Mouse (Mus musculus): Measurements from ENCODE around the gene Mthfd2. TPM values are rescaled to one million over a fixed set of nuclear protein-coding genes. Genes with fewer than 3 reads are reported as not detected.
A peak's percentile ranks its signal among the peaks of the same experiment; 100 is the strongest.

Gene Mthfd2
- polyA plus RNA-seq, 1 experiment: 138 TPM

DNA sequence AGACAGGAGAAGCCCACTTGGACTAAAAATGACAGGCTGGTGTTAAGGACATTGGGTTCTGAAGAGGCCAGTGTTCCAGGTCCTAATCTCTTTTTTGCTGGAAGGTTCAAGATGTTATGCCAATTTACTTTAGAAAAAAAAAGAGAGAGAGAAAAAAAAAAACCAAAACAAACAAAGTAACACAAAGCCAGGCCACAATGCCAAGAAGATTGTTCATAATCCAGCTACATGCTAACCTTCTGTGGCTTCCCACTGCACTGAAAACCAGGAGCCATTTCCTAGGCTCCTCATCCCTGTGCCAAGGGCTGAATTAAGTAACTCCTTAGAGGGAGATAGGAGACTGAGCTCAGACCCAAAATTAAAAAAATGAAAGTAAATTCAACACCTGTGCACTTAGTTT is 10.4 kb downstream of the Mthfd2 start:
- no peaks in the 10 kb centered on the region for H3K4me1 ChIP-seq (ENCODE audit: control insufficient read depth, insufficient read depth, low read length)
- peak overlapping the region; percentile 76; the same call in 1 of the 2 replicates for H3K4me3 ChIP-seq (ENCODE audit: insufficient read depth, low read length)
- H3K27ac ChIP-seq (ENCODE audit: insufficient read depth, low read length): no peak overlapping the region
- TF ChIP-seq POLR2A (IDR thresholded peaks at IDR 0.05; ENCODE audit: low read depth, low read length) (no peak), CTCF (IDR thresholded peaks at IDR 0.05; ENCODE audit: borderline replicate concordance, insufficient read depth, low read length) (no peak)

- H3K4me1 ChIP-seq (ENCODE audit: control insufficient read depth, insufficient read depth, low read length): no peaks in the 10 kb centered on the region
- TF ChIP-seq POLR2A (IDR thresholded peaks at IDR 0.05; ENCODE audit: low read depth, low read length): no peak
- H3K4me3 ChIP-seq (ENCODE audit: insufficient read depth, low read length): no peak overlapping the region
- H3K27ac ChIP-seq (ENCODE audit: insufficient read depth, low read length): no peak overlapping the region
Observed at GRCm38 (mm10) chr6:83312514-83312913, 13.2 kb downstream of the Mthfd2 start.

DNA sequence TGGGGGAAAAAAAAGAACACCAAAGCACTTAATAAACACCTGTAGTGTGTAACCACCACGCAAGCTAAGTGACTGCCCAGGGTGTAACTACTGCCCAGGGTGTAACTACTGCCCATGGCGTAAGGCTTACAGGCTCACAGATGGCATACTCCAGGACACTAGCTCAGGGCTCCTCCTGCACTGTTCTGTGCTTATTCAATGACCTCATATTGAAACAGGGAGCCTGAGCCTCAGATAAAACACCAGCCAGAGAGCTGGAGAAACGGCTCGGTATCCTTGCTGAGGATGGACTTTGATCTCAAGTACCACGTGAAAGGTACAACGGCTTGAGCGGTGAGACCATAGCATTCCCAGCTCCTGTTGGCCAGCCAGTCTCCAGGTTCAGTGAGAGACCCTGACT is 13.7 kb downstream of the Mthfd2 start:
- Histone ChIP-seq H3K4me3 (ENCODE audit: insufficient read depth, low read length) (no peak overlapping the region), H3K4me1 (ENCODE audit: control insufficient read depth, insufficient read depth, low read length) (no peaks in the 10 kb centered on the region), H3K27ac (ENCODE audit: insufficient read depth, low read length) (no peak overlapping the region)
- no peak for TF ChIP-seq CTCF (IDR thresholded peaks at IDR 0.05; ENCODE audit: borderline replicate concordance, insufficient read depth, low read length)
- no peak for TF ChIP-seq POLR2A (IDR thresholded peaks at IDR 0.05; ENCODE audit: low read depth, low read length)

GRCm38 (mm10) chr6:83311206-83311605 is 14.5 kb downstream of the Mthfd2 start:
- Histone ChIP-seq H3K4me1 (ENCODE audit: control insufficient read depth, insufficient read depth, low read length) (no peaks in the 10 kb centered on the region), H3K4me3 (ENCODE audit: insufficient read depth, low read length) (no peak overlapping the region), H3K27ac (ENCODE audit: insufficient read depth, low read length) (no peak overlapping the region)
- TF ChIP-seq CTCF (IDR thresholded peaks at IDR 0.05; ENCODE audit: borderline replicate concordance, insufficient read depth, low read length) (no peak), POLR2A (IDR thresholded peaks at IDR 0.05; ENCODE audit: low read depth, low read length) (no peak)

- Histone ChIP-seq H3K4me1 (ENCODE audit: control insufficient read depth, insufficient read depth, low read length) (no peaks in the 10 kb centered on the region), H3K4me3 (ENCODE audit: insufficient read depth, low read length) (no peak overlapping the region), H3K27ac (ENCODE audit: insufficient read depth, low read length) (no peak overlapping the region)
- no peak for TF ChIP-seq POLR2A (IDR thresholded peaks at IDR 0.05; ENCODE audit: low read depth, low read length)
- no peak for TF ChIP-seq CTCF (IDR thresholded peaks at IDR 0.05; ENCODE audit: borderline replicate concordance, insufficient read depth, low read length)
Observed at GRCm38 (mm10) chr6:83309017-83309416, 16.7 kb downstream of the Mthfd2 start.

DNA sequence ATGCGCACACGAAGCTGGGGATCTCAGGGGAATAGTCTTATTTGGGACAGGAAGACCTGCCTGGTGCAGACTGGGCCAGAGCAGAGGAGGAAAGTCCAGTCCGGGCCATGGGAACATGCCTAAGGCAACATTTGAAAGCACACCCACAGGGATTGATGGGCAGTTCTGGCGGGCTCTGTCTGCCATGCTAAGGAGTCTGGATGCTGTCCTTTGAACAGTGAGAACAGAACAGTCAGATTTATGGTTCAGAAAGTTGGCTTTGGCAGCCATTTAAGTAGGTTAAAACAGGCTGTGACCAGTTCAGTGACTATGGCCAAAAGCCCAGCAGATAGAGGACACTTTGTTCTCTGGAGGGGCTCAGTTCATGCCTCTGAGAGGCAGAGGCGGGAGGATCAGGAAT is 23.4 kb downstream of the Mthfd2 start:
- H3K27ac ChIP-seq (ENCODE audit: insufficient read depth, low read length): no peak overlapping the region

DNA sequence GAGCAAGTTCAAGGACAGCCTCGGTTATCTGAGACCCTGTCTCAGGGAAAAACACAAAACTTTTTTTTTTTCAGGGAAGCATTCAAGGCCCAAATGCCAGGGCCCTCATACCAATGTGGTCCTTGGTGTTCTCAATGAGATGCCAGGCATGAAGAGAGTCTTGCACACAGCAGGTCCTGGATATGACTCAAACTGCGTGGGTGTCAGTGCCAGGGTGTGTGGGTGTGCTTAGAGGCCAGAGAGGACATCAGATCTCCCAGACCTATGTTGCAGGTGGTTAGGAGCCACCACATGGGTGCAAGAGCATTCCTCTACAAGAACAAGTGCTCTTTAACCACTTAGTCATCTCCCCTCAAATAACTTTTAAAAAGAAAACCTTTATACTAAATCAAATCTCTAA is 24.4 kb downstream of the Mthfd2 start:
- no peak for TF ChIP-seq CTCF (IDR thresholded peaks at IDR 0.05; ENCODE audit: borderline replicate concordance, insufficient read depth, low read length)
- TF ChIP-seq POLR2A (IDR thresholded peaks at IDR 0.05; ENCODE audit: low read depth, low read length): no peak
- no peaks in the 10 kb centered on the region for H3K4me1 ChIP-seq (ENCODE audit: control insufficient read depth, insufficient read depth, low read length)
- H3K27ac ChIP-seq (ENCODE audit: insufficient read depth, low read length): no peak overlapping the region
- no peak overlapping the region for H3K4me3 ChIP-seq (ENCODE audit: insufficient read depth, low read length)

More for the DNA sequence above, 23.4 kb downstream of the Mthfd2 start:
- TF ChIP-seq CTCF (IDR thresholded peaks at IDR 0.05; ENCODE audit: borderline replicate concordance, insufficient read depth, low read length) (no peak), POLR2A (IDR thresholded peaks at IDR 0.05; ENCODE audit: low read depth, low read length) (no peak)
- H3K4me3 ChIP-seq (ENCODE audit: insufficient read depth, low read length): no peak overlapping the region
- no peaks in the 10 kb centered on the region for H3K4me1 ChIP-seq (ENCODE audit: control insufficient read depth, insufficient read depth, low read length)

GRCm38 (mm10) chr6:83300447-83301229 is 25.1 kb downstream of the Mthfd2 start:
- Histone ChIP-seq H3K27ac (ENCODE audit: insufficient read depth, low read length) (no peak overlapping the region), H3K4me1 (ENCODE audit: control insufficient read depth, insufficient read depth, low read length) (no peaks in the 10 kb centered on the region), H3K4me3 (ENCODE audit: insufficient read depth, low read length) (no peak overlapping the region)
- TF ChIP-seq POLR2A (IDR thresholded peaks at IDR 0.05; ENCODE audit: low read depth, low read length): no peak
- no peak for TF ChIP-seq CTCF (IDR thresholded peaks at IDR 0.05; ENCODE audit: borderline replicate concordance, insufficient read depth, low read length)

DNA sequence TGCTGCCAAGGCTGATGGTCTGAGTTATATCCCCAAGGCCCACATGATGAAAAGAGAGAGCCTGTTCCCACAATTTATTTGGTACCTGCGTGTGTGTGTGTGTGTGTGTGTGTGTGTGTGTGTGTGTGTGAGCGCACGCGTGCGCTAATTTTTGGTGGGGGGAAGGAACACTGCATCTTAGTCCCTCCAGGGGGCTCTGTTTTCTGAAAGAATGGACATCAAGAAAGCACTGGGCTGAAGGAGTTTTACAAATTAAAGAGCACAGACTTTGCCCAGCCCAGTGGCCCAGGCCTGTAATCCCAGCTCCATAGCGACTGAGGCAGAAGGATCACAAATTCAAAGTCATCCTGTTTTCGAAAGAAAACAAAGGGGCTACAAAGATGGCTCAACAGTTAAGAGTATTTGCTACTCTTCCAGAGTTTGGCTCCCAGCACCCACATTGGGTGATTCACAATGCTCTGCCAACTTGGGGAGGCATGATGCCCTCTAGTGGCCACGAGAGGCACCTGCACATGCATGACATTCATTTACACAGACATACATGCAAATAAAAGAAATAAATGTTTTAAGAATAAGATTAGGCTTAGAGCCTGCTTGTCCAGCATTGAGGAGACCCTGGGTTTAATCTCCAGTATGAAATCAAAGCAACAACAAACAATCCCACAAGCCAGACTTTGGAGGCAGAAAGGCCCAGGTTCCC is 45.3 kb downstream of the Mthfd2 start:
- Histone ChIP-seq H3K4me3 (ENCODE audit: insufficient read depth, low read length) (no peak overlapping the region), H3K27ac (ENCODE audit: insufficient read depth, low read length) (no peak overlapping the region), H3K4me1 (ENCODE audit: control insufficient read depth, insufficient read depth, low read length) (no peaks in the 10 kb centered on the region)
- no peak for TF ChIP-seq POLR2A (IDR thresholded peaks at IDR 0.05; ENCODE audit: low read depth, low read length)
- TF ChIP-seq CTCF (IDR thresholded peaks at IDR 0.05; ENCODE audit: borderline replicate concordance, insufficient read depth, low read length): peak; percentile 73; the same call in 1 of the 2 replicates

DNA sequence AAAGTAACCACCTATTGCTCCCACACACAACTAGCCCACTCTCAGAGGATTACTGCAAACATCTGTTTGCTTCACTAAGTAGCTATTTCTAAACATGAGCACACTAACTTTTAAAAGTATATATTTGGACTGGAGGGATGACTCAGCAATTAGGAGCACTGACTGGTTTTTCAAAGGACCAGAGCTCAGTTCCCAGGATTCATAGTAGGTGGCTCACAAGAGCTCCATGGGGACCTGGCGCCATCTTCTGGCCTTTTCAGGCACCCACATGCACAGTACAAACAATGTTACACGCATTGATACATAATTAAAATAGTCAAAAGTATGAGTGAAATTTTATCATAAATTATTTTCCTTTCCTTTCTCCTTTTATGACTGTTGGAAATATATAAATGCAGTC is 46.8 kb downstream of the Mthfd2 start:
- TF ChIP-seq POLR2A (IDR thresholded peaks at IDR 0.05; ENCODE audit: low read depth, low read length) (no peak), CTCF (IDR thresholded peaks at IDR 0.05; ENCODE audit: borderline replicate concordance, insufficient read depth, low read length) (peak; percentile 52)
- no peaks in the 10 kb centered on the region for H3K4me1 ChIP-seq (ENCODE audit: control insufficient read depth, insufficient read depth, low read length)
- H3K27ac ChIP-seq (ENCODE audit: insufficient read depth, low read length): no peak overlapping the region
- no peak overlapping the region for H3K4me3 ChIP-seq (ENCODE audit: insufficient read depth, low read length)
